Mouse (Mus musculus) E14TG2a.4 (cell line): ENCODE results near the gene 4930595D18Rik.

Experiments
- CTCF ChIP-seq: conservative IDR thresholded peaks from 2 replicates; pipeline ENCODE4 v1.5.1; 2014; ENCODE audit warnings: low read length
- POU5F1 ChIP-seq: IDR thresholded peaks from 2 replicates; pipeline ENCODE4 v1.6.1; 2014; ENCODE audit warnings: low read length, borderline replicate concordance

- TF ChIP-seq CTCF (no peak), POU5F1 (no peak)
These were observed 48.3 kb downstream of the 4930595D18Rik start for GRCm38 (mm10) chr12:111135953-111136352.
